7 mouse cellular contexts compared by ENCODE assay signal in genomic region chr13:109632387-109633036, GRCm38 (mm10).
DNase-seq lines count a peak whose midpoint lies in the region; ATAC-seq and TF ChIP-seq lines count a peak whose summit lies in the region.

No protein-coding gene starts in this region.

- no peaks in the 10 kb centered on the region for H3K36me3 ChIP-seq in E14TG2a.4 (ENCODE audit: insufficient read depth, low read length)
- no peaks in the 10 kb centered on the region for H3K36me3 ChIP-seq in lung, embryonic 14.5 days (ENCODE audit: insufficient read depth)

- no peak overlapping the region for H3K9ac ChIP-seq in lung, embryonic 14.5 days

- peak; percentile 91 to 92 for ATAC-seq in hematopoietic stem cell, adult 5-6 weeks (replicated peaks in 1 of 2; ENCODE audit: insufficient read depth in 1 of 2, low FRiP score in 2 of 2, low TSS enrichment in 1 of 2, low read depth in 1 of 2, poor library complexity in 2 of 2, severe bottlenecking in 2 of 2)
- peak; percentile 75 for ATAC-seq in lung, embryonic 14.5 days (ENCODE audit: insufficient read depth)

- H3K4me1 ChIP-seq in E14TG2a.4 (replicated peaks; ENCODE audit: low read depth, low read length) = peaks cover 88% of the 10 kb centered on the region
- peaks cover 25% of the 10 kb centered on the region for H3K4me1 ChIP-seq in lung, embryonic 14.5 days (ENCODE audit: insufficient read depth)

- no peaks in the 10 kb centered on the region for H3K9me3 ChIP-seq in E14TG2a.4 (ENCODE audit: low read length)
- H3K9me3 ChIP-seq in lung, embryonic 14.5 days (ENCODE audit: low read depth, low read length) = no peaks in the 10 kb centered on the region

- no peak for TF ChIP-seq CTCF in E14TG2a.4 (conservative IDR thresholded peaks at IDR 0.05; ENCODE audit: low read length)
- TF ChIP-seq CTCF in lung, embryonic 14.5 days (IDR thresholded peaks at IDR 0.05; ENCODE audit: low read depth) = 0 out of 2 replicates have a peak, but pooled peaks have one; percentile 17

- H3K4me3 ChIP-seq in E14TG2a.4 (replicated peaks; ENCODE audit: low read length) = peak overlapping the region; percentile 73
- H3K4me3 ChIP-seq in lung, embryonic 14.5 days (ENCODE audit: low read depth, low read length) = peak overlapping the region; percentile 3; the same call in 1 of the 2 replicates

- DNase-seq in R1 (ENCODE audit: low read depth, low spot score) (peak; percentile 87), adipocyte (ENCODE audit: low spot score) (no peak)
- no peak for DNase-seq in lung, embryonic 14.5 days
- no peak for DNase-seq in left cerebral cortex, postnatal 36 days (ENCODE audit: low spot score in 2 of 2)
- no peak for DNase-seq in ovary, postnatal 14 days (ENCODE audit: low spot score)

- intact Hi-C loops in left cerebral cortex, postnatal 36 days (cut with DNase I) = no loop called here

- peak overlapping the region; percentile 74; the same call in 1 of the 2 replicates for H3K27ac ChIP-seq in lung, embryonic 14.5 days (ENCODE audit: low read depth)

- H3K27me3 ChIP-seq in E14TG2a.4 (ENCODE audit: insufficient read depth, low read length) = no peaks in the 10 kb centered on the region
- H3K27me3 ChIP-seq in lung, embryonic 14.5 days (ENCODE audit: insufficient read depth, low read length) = no peaks in the 10 kb centered on the region

- H3K4me2 ChIP-seq in lung, embryonic 14.5 days = peak overlapping the region; percentile 37; the same call in 1 of the 2 replicates

- WGBS in lung, embryonic 14.5 days = 22% methylated on average over 7 of the region's 7 CpGs
